Mouse (Mus musculus) B cell, adult 2 months (primary cell): ENCODE measurements around the gene Fam32a.

Experiments used
- DNase-seq, 2 experiments: peaks; one replicate each; pipeline ENCODE4 v3.0.0; 2022

Fam32a gene

GRCm38 (mm10) chr8:72240951-72241350, 21.4 kb downstream of the Fam32a start:
- no peak for DNase-seq

GRCm38 (mm10) chr8:72242226-72242625, 22.7 kb downstream of the Fam32a start:
- DNase-seq: no peak

GRCm38 (mm10) chr8:72244610-72245009, 25.1 kb downstream of the Fam32a start:
- no peak for DNase-seq

- DNase-seq: peak; percentile 65 to 66
Measured at GRCm38 (mm10) chr8:72257171-72257901, 37.8 kb downstream of the Fam32a start.

GRCm38 (mm10) chr8:72257902-72258238, 38.3 kb downstream of the Fam32a start:
- DNase-seq: no peak

- no peak for DNase-seq
Measured at GRCm38 (mm10) chr8:72259862-72260261, 40.3 kb downstream of the Fam32a start.

- DNase-seq: peak; percentile 40
Measured at GRCm38 (mm10) chr8:72260585-72260984, 41.1 kb downstream of the Fam32a start.

- peak; percentile 85 for DNase-seq
Measured at GRCm38 (mm10) chr8:72261019-72261418, 41.5 kb downstream of the Fam32a start.

- DNase-seq: no peak
Measured at GRCm38 (mm10) chr8:72261431-72261830, 41.9 kb downstream of the Fam32a start.

GRCm38 (mm10) chr8:72261872-72262271, 42.3 kb downstream of the Fam32a start:
- DNase-seq: no peak

GRCm38 (mm10) chr8:72262756-72263155, 43.2 kb downstream of the Fam32a start:
- DNase-seq: no peak

GRCm38 (mm10) chr8:72263451-72263850, 43.9 kb downstream of the Fam32a start:
- DNase-seq: no peak

GRCm38 (mm10) chr8:72265342-72265741, 45.8 kb downstream of the Fam32a start:
- DNase-seq: no peak

- DNase-seq: peak in 1 of 2 experiments; percentile 21
Measured at GRCm38 (mm10) chr8:72266671-72267070, 47.1 kb downstream of the Fam32a start.

GRCm38 (mm10) chr8:72267106-72267505, 47.6 kb downstream of the Fam32a start:
- peak; percentile 86 for DNase-seq

GRCm38 (mm10) chr8:72268356-72268755, 48.8 kb downstream of the Fam32a start:
- peak; percentile 78 to 80 for DNase-seq

GRCm38 (mm10) chr8:72270606-72271005, 51.1 kb downstream of the Fam32a start:
- peak; percentile 82 for DNase-seq

- DNase-seq: no peak
Measured at GRCm38 (mm10) chr8:72271051-72271660, 51.6 kb downstream of the Fam32a start.

GRCm38 (mm10) chr8:72271691-72272090, 52.2 kb downstream of the Fam32a start:
- peak; percentile 55 to 59 for DNase-seq

- peak; percentile 84 to 89 for DNase-seq
Measured at GRCm38 (mm10) chr8:72272361-72272760, 52.8 kb downstream of the Fam32a start.

- DNase-seq: peak; percentile 65 to 66
Measured at GRCm38 (mm10) chr8:72273111-72273770, 53.7 kb downstream of the Fam32a start.

- DNase-seq: peak; percentile 83 to 87
Measured at GRCm38 (mm10) chr8:72273807-72274206, 54.3 kb downstream of the Fam32a start.
